Mouse (Mus musculus): ENCODE measurements at regions not wholly inside any gene's neighbourhood (a gene's known extent, or its start where the extent isn't known, plus 50 kb on each side); places are given as distances from the start of the nearest gene placed in this dataset.

GRCm38 (mm10) chr1:77832174-77832573 lies 317.3 kb upstream of the Epha4 start:
- Histone ChIP-seq H3ac (ENCODE audit: control insufficient read depth, insufficient read length, low read depth) (no peak overlapping the region), H3K36me3 (ENCODE audit: control insufficient read depth, insufficient read depth) (no peaks in the 10 kb centered on the region), H3K4me3 (ENCODE audit: insufficient read depth, poor library complexity, severe bottlenecking) (no peak overlapping the region), H3K27me3 (ENCODE audit: control insufficient read depth, insufficient read depth, insufficient read length) (no peaks in the 10 kb centered on the region), H3K79me3 (ENCODE audit: low read depth) (no peaks in the 10 kb centered on the region), H3K79me2 (ENCODE audit: control insufficient read depth, insufficient read depth) (no peaks in the 10 kb centered on the region)
- TF ChIP-seq CEBPB (IDR thresholded peaks at IDR 0.05; ENCODE audit: low read depth): no peak
- no peak for TF ChIP-seq MAX (IDR thresholded peaks at IDR 0.05)
- no peak for TF ChIP-seq MYOG (IDR thresholded peaks at IDR 0.05; ENCODE audit: control insufficient read depth, extremely low read depth, insufficient read length)
- no peak for TF ChIP-seq USF1 (IDR thresholded peaks at IDR 0.05; ENCODE audit: low read depth)
- no peak for TF ChIP-seq CTCF (IDR thresholded peaks at IDR 0.05; ENCODE audit: control insufficient read depth, insufficient read depth, insufficient read length)
- TF ChIP-seq FOSL1 (IDR thresholded peaks at IDR 0.05; ENCODE audit: insufficient read depth, low read length, poor library complexity, severe bottlenecking): no peak
- TF ChIP-seq MYOD1 (IDR thresholded peaks at IDR 0.05; ENCODE audit: control insufficient read depth, insufficient read length, low read depth): no peak

- Histone ChIP-seq H3K79me2 (ENCODE audit: control insufficient read depth, insufficient read depth) (no peaks in the 10 kb centered on the region), H3K79me3 (ENCODE audit: low read depth) (no peaks in the 10 kb centered on the region), H3K27me3 (ENCODE audit: control insufficient read depth, insufficient read depth, insufficient read length) (no peaks in the 10 kb centered on the region), H3ac (ENCODE audit: control insufficient read depth, insufficient read length, low read depth) (no peak overlapping the region), H3K4me3 (ENCODE audit: insufficient read depth, poor library complexity, severe bottlenecking) (no peak overlapping the region), H3K36me3 (ENCODE audit: control insufficient read depth, insufficient read depth) (no peaks in the 10 kb centered on the region)
- TF ChIP-seq FOSL1 (IDR thresholded peaks at IDR 0.05; ENCODE audit: insufficient read depth, low read length, poor library complexity, severe bottlenecking): no peak
- no peak for TF ChIP-seq USF1 (IDR thresholded peaks at IDR 0.05; ENCODE audit: low read depth)
- no peak for TF ChIP-seq CEBPB (IDR thresholded peaks at IDR 0.05; ENCODE audit: low read depth)
- no peak for TF ChIP-seq MAX (IDR thresholded peaks at IDR 0.05)
- TF ChIP-seq MYOD1 (IDR thresholded peaks at IDR 0.05; ENCODE audit: control insufficient read depth, insufficient read length, low read depth): no peak
- TF ChIP-seq MYOG (IDR thresholded peaks at IDR 0.05; ENCODE audit: control insufficient read depth, extremely low read depth, insufficient read length): no peak
- TF ChIP-seq CTCF (IDR thresholded peaks at IDR 0.05; ENCODE audit: control insufficient read depth, insufficient read depth, insufficient read length): no peak
These were observed 310.0 kb upstream of the Epha4 start for GRCm38 (mm10) chr1:77824716-77825387.

- Histone ChIP-seq H3K27me3 (ENCODE audit: control insufficient read depth, insufficient read depth, insufficient read length) (no peaks in the 10 kb centered on the region), H3K79me3 (ENCODE audit: low read depth) (no peaks in the 10 kb centered on the region), H3K36me3 (ENCODE audit: control insufficient read depth, insufficient read depth) (no peaks in the 10 kb centered on the region), H3K4me3 (ENCODE audit: insufficient read depth, poor library complexity, severe bottlenecking) (no peak overlapping the region), H3ac (ENCODE audit: control insufficient read depth, insufficient read length, low read depth) (no peak overlapping the region), H3K79me2 (ENCODE audit: control insufficient read depth, insufficient read depth) (no peaks in the 10 kb centered on the region)
- TF ChIP-seq FOSL1 (IDR thresholded peaks at IDR 0.05; ENCODE audit: insufficient read depth, low read length, poor library complexity, severe bottlenecking) (no peak), MAX (IDR thresholded peaks at IDR 0.05) (no peak), MYOG (IDR thresholded peaks at IDR 0.05; ENCODE audit: control insufficient read depth, extremely low read depth, insufficient read length) (no peak)
These were observed 309.2 kb upstream of the Epha4 start for GRCm38 (mm10) chr1:77823801-77824687.

- Histone ChIP-seq H3K79me2 (ENCODE audit: control insufficient read depth, insufficient read depth) (no peaks in the 10 kb centered on the region), H3K4me3 (ENCODE audit: insufficient read depth, poor library complexity, severe bottlenecking) (no peak overlapping the region), H3ac (ENCODE audit: control insufficient read depth, insufficient read length, low read depth) (no peak overlapping the region), H3K36me3 (ENCODE audit: control insufficient read depth, insufficient read depth) (no peaks in the 10 kb centered on the region), H3K27me3 (ENCODE audit: control insufficient read depth, insufficient read depth, insufficient read length) (no peaks in the 10 kb centered on the region), H3K79me3 (ENCODE audit: low read depth) (no peaks in the 10 kb centered on the region)
- TF ChIP-seq CTCF (IDR thresholded peaks at IDR 0.05; ENCODE audit: control insufficient read depth, insufficient read depth, insufficient read length) (no peak), MYOD1 (IDR thresholded peaks at IDR 0.05; ENCODE audit: control insufficient read depth, insufficient read length, low read depth) (no peak), MAX (IDR thresholded peaks at IDR 0.05) (no peak), FOSL1 (IDR thresholded peaks at IDR 0.05; ENCODE audit: insufficient read depth, low read length, poor library complexity, severe bottlenecking) (no peak), MYOG (IDR thresholded peaks at IDR 0.05; ENCODE audit: control insufficient read depth, extremely low read depth, insufficient read length) (no peak), CEBPB (IDR thresholded peaks at IDR 0.05; ENCODE audit: low read depth) (no peak), USF1 (IDR thresholded peaks at IDR 0.05; ENCODE audit: low read depth) (no peak)
These were observed 305.2 kb upstream of the Epha4 start for GRCm38 (mm10) chr1:77820101-77820500.

- Histone ChIP-seq H3K79me2 (ENCODE audit: control insufficient read depth, insufficient read depth) (no peaks in the 10 kb centered on the region), H3K4me3 (ENCODE audit: insufficient read depth, poor library complexity, severe bottlenecking) (no peak overlapping the region), H3K27me3 (ENCODE audit: control insufficient read depth, insufficient read depth, insufficient read length) (no peaks in the 10 kb centered on the region), H3K36me3 (ENCODE audit: control insufficient read depth, insufficient read depth) (no peaks in the 10 kb centered on the region), H3K79me3 (ENCODE audit: low read depth) (no peaks in the 10 kb centered on the region), H3ac (ENCODE audit: control insufficient read depth, insufficient read length, low read depth) (no peak overlapping the region)
- TF ChIP-seq CEBPB (IDR thresholded peaks at IDR 0.05; ENCODE audit: low read depth) (no peak), MYOG (IDR thresholded peaks at IDR 0.05; ENCODE audit: control insufficient read depth, extremely low read depth, insufficient read length) (no peak), USF1 (IDR thresholded peaks at IDR 0.05; ENCODE audit: low read depth) (no peak), FOSL1 (IDR thresholded peaks at IDR 0.05; ENCODE audit: insufficient read depth, low read length, poor library complexity, severe bottlenecking) (no peak), CTCF (IDR thresholded peaks at IDR 0.05; ENCODE audit: control insufficient read depth, insufficient read depth, insufficient read length) (no peak), MAX (IDR thresholded peaks at IDR 0.05) (no peak), MYOD1 (IDR thresholded peaks at IDR 0.05; ENCODE audit: control insufficient read depth, insufficient read length, low read depth) (no peak)
These were observed 300.6 kb upstream of the Epha4 start for GRCm38 (mm10) chr1:77815451-77815850.

Data from C2C12 (cell line).